Mouse (Mus musculus): ENCODE measurements around the gene Fdps. TPM values are rescaled to one million over a fixed set of nuclear protein-coding genes. Genes with fewer than 3 reads are reported as not detected.

Fdps gene
- polyA plus RNA-seq, 1 experiment from 2014 or later = 247 TPM

- Histone ChIP-seq H3K27me3 (ENCODE audit: control insufficient read depth, insufficient read depth, low read length) (no peaks in the 10 kb centered on the region), H3K4me3 (ENCODE audit: low read depth, low read length) (peak within 1 kb of the TSS; percentile 33), H3K4me2 (replicated peaks; ENCODE audit: low read depth, low read length) (peak within 1 kb of the TSS; percentile 41), H3K27ac (ENCODE audit: low read length) (no peak within 1 kb of the TSS), H3K4me1 (ENCODE audit: control insufficient read depth, insufficient read depth, low read length) (peaks cover 15% of the 10 kb centered on the region), H3K36me3 (ENCODE audit: control insufficient read depth, insufficient read depth, low read length) (peaks cover 19% of the 10 kb centered on the region), H3K9me3 (ENCODE audit: control insufficient read depth, low read depth, low read length) (no peaks in the 10 kb centered on the region), H3K9ac (replicated peaks; ENCODE audit: low read depth, low read length) (no peak within 1 kb of the TSS; the same call in 1 of the 2 replicates)
- 1% methylated on average over 18 of the region's 18 CpGs for WGBS
- ATAC-seq (ENCODE audit: insufficient number of reproducible peaks, insufficient read depth, low FRiP score, low read depth) = peak; percentile 51; the same call in 1 of the 2 replicates
These were observed 8.6 kb downstream of the Fdps start, which contains the start of gene Rusc1 for GRCm38 (mm10) chr3:89093175-89093574. Rusc1 (minus strand) TSS chr3:89093311.

DNA sequence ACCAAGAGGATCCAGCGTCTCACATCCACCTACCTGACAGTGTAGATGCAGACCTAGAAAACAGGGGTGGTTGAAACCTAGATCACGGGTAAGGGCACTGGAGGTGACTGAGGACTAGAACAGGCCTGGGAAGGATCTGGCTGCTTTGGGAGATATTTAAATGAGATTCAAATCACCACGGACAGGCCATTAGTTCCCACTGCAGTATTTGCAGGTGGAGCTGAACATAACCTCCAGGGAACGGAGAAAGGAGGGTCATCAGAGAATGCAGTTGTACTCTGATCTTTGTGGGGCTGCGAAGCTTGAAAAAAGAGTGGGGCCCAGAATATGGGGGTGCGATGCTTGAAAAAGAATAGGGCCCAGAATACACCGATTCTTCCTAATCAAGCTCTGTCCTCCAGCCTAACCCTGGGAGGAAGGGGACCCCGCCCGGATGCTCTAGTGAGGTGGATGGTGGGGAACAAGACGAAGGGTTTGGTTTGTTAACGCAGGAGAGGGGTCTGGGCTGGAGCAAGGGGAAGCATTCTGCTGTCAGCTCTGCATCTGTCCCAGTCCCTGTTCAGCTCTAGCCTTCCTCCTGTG is 9.2 kb downstream of the Fdps start:
- peaks cover 20% of the 10 kb centered on the region for H3K4me1 ChIP-seq (ENCODE audit: control insufficient read depth, insufficient read depth, low read length)
- H3K9ac ChIP-seq (replicated peaks; ENCODE audit: low read depth, low read length) = no peak overlapping the region; the same call in 1 of the 2 replicates
- no peaks in the 10 kb centered on the region for H3K27me3 ChIP-seq (ENCODE audit: control insufficient read depth, insufficient read depth, low read length)
- H3K4me2 ChIP-seq (replicated peaks; ENCODE audit: low read depth, low read length) = peak overlapping the region; percentile 41
- no peak for ATAC-seq (ENCODE audit: insufficient number of reproducible peaks, insufficient read depth, low FRiP score, low read depth)
- no peaks in the 10 kb centered on the region for H3K9me3 ChIP-seq (ENCODE audit: control insufficient read depth, low read depth, low read length)
- peaks cover 17% of the 10 kb centered on the region for H3K36me3 ChIP-seq (ENCODE audit: control insufficient read depth, insufficient read depth, low read length)
- H3K4me3 ChIP-seq (ENCODE audit: low read depth, low read length) = peak overlapping the region; percentile 33
- 24% methylated on average over 11 of the region's 11 CpGs for WGBS
- no peak overlapping the region for H3K27ac ChIP-seq (ENCODE audit: low read length)

- no peak for ATAC-seq (ENCODE audit: insufficient number of reproducible peaks, insufficient read depth, low FRiP score, low read depth)
- H3K27me3 ChIP-seq (ENCODE audit: control insufficient read depth, insufficient read depth, low read length) = no peaks in the 10 kb centered on the region
- peak overlapping the region; percentile 100 for H3K4me2 ChIP-seq (replicated peaks; ENCODE audit: low read depth, low read length)
- no peaks in the 10 kb centered on the region for H3K9me3 ChIP-seq (ENCODE audit: control insufficient read depth, low read depth, low read length)
- no peak overlapping the region for H3K27ac ChIP-seq (ENCODE audit: low read length)
- H3K36me3 ChIP-seq (ENCODE audit: control insufficient read depth, insufficient read depth, low read length) = peaks cover 17% of the 10 kb centered on the region
- H3K4me1 ChIP-seq (ENCODE audit: control insufficient read depth, insufficient read depth, low read length) = peaks cover 21% of the 10 kb centered on the region
- 13% methylated on average over 20 of the region's 20 CpGs for WGBS
- H3K4me3 ChIP-seq (ENCODE audit: low read depth, low read length) = peak overlapping the region; percentile 68
- H3K9ac ChIP-seq (replicated peaks; ENCODE audit: low read depth, low read length) = no peak overlapping the region
These were observed 9.8 kb downstream of the Fdps start for GRCm38 (mm10) chr3:89091811-89092508.

- Histone ChIP-seq H3K9ac (replicated peaks; ENCODE audit: low read depth, low read length) (peak overlapping the region; percentile 52), H3K4me2 (replicated peaks; ENCODE audit: low read depth, low read length) (peak overlapping the region; percentile 100), H3K27ac (ENCODE audit: low read length) (peak overlapping the region; percentile 83), H3K36me3 (ENCODE audit: control insufficient read depth, insufficient read depth, low read length) (peaks cover 15% of the 10 kb centered on the region), H3K4me3 (ENCODE audit: low read depth, low read length) (peak overlapping the region; percentile 68), H3K27me3 (ENCODE audit: control insufficient read depth, insufficient read depth, low read length) (no peaks in the 10 kb centered on the region), H3K9me3 (ENCODE audit: control insufficient read depth, low read depth, low read length) (no peaks in the 10 kb centered on the region), H3K4me1 (ENCODE audit: control insufficient read depth, insufficient read depth, low read length) (peaks cover 21% of the 10 kb centered on the region)
- WGBS = under 1% methylated on average over 71 of the region's 74 CpGs
- ATAC-seq (ENCODE audit: insufficient number of reproducible peaks, insufficient read depth, low FRiP score, low read depth) = peak; percentile 77
These were observed 10.8 kb downstream of the Fdps start for GRCm38 (mm10) chr3:89090694-89091655.

- peaks cover 21% of the 10 kb centered on the region for H3K4me1 ChIP-seq (ENCODE audit: control insufficient read depth, insufficient read depth, low read length)
- peak; percentile 84 for ATAC-seq (ENCODE audit: insufficient number of reproducible peaks, insufficient read depth, low FRiP score, low read depth)
These were observed 11.7 kb downstream of the Fdps start for GRCm38 (mm10) chr3:89089882-89090591.

GRCm38 (mm10) chr3:89088974-89089373 is 12.8 kb downstream of the Fdps start:
- no peak for ATAC-seq (ENCODE audit: insufficient number of reproducible peaks, insufficient read depth, low FRiP score, low read depth)

More at GRCm38 (mm10) chr3:89089882-89090591, 11.7 kb downstream of the Fdps start:
- WGBS = under 1% methylated on average over 40 of the region's 40 CpGs
- H3K27ac ChIP-seq (ENCODE audit: low read length) = peak overlapping the region; percentile 83
- peak overlapping the region; percentile 52 for H3K9ac ChIP-seq (replicated peaks; ENCODE audit: low read depth, low read length)
- H3K9me3 ChIP-seq (ENCODE audit: control insufficient read depth, low read depth, low read length) = no peaks in the 10 kb centered on the region
- H3K4me2 ChIP-seq (replicated peaks; ENCODE audit: low read depth, low read length) = peak overlapping the region; percentile 100
- H3K4me3 ChIP-seq (ENCODE audit: low read depth, low read length) = peak overlapping the region; percentile 68
- peaks cover 6% of the 10 kb centered on the region for H3K36me3 ChIP-seq (ENCODE audit: control insufficient read depth, insufficient read depth, low read length)
- H3K27me3 ChIP-seq (ENCODE audit: control insufficient read depth, insufficient read depth, low read length) = no peaks in the 10 kb centered on the region

GRCm38 (mm10) chr3:89087338-89088110 is 14.2 kb downstream of the Fdps start:
- Histone ChIP-seq H3K27me3 (ENCODE audit: control insufficient read depth, insufficient read depth, low read length) (no peaks in the 10 kb centered on the region), H3K9me3 (ENCODE audit: control insufficient read depth, low read depth, low read length) (no peaks in the 10 kb centered on the region), H3K4me1 (ENCODE audit: control insufficient read depth, insufficient read depth, low read length) (peaks cover 16% of the 10 kb centered on the region), H3K9ac (replicated peaks; ENCODE audit: low read depth, low read length) (no peak overlapping the region), H3K27ac (ENCODE audit: low read length) (no peak overlapping the region), H3K4me3 (ENCODE audit: low read depth, low read length) (no peak overlapping the region), H3K36me3 (ENCODE audit: control insufficient read depth, insufficient read depth, low read length) (no peaks in the 10 kb centered on the region; the same call in 1 of the 2 replicates), H3K4me2 (replicated peaks; ENCODE audit: low read depth, low read length) (peak overlapping the region; percentile 29)
- ATAC-seq (ENCODE audit: insufficient number of reproducible peaks, insufficient read depth, low FRiP score, low read depth) = no peak
- 24% methylated on average over 21 of the region's 21 CpGs for WGBS

More at GRCm38 (mm10) chr3:89088974-89089373, 12.8 kb downstream of the Fdps start:
- Histone ChIP-seq H3K4me2 (replicated peaks; ENCODE audit: low read depth, low read length) (peak overlapping the region; percentile 100), H3K27ac (ENCODE audit: low read length) (no peak overlapping the region), H3K27me3 (ENCODE audit: control insufficient read depth, insufficient read depth, low read length) (no peaks in the 10 kb centered on the region), H3K9ac (replicated peaks; ENCODE audit: low read depth, low read length) (no peak overlapping the region), H3K36me3 (ENCODE audit: control insufficient read depth, insufficient read depth, low read length) (no peaks in the 10 kb centered on the region; the same call in 1 of the 2 replicates), H3K4me1 (ENCODE audit: control insufficient read depth, insufficient read depth, low read length) (peaks cover 21% of the 10 kb centered on the region), H3K9me3 (ENCODE audit: control insufficient read depth, low read depth, low read length) (no peaks in the 10 kb centered on the region), H3K4me3 (ENCODE audit: low read depth, low read length) (peak overlapping the region; percentile 68)
- 54% methylated on average over 14 of the region's 14 CpGs for WGBS

All from stomach, embryonic 14.5 days (tissue).